In genomic region chr13:58806397-58806892, GRCm38 (mm10) we compare ENCODE assay signal across 8 mouse cellular contexts. TPM values are rescaled to one million over a fixed set of nuclear protein-coding genes. Genes with fewer than 3 reads are reported as not detected.
DNase-seq lines count a peak whose midpoint lies in the region; TF ChIP-seq lines count a peak whose summit lies in the region.

TSS of gene Ntrk2 (plus strand) at chr13:58806569.

- peak; percentile 49 for DNase-seq in adrenal gland, adult 8-10 months
- peak; percentile 94 for DNase-seq in embryo, embryonic 11 days
- DNase-seq in gastrocnemius, postnatal 36 days = peak; percentile 74 to 79
- DNase-seq in induced T-regulatory cell, adult 2 months (ENCODE audit: low read depth) = peak; percentile 1
- DNase-seq in left cerebral cortex, adult 2 months (ENCODE audit: extremely low spot score in 1 of 2, low spot score in 2 of 2) = peak; percentile 91 to 94
- peak; percentile 78 for DNase-seq in lung, postnatal 36 days
- peak; percentile 92 for DNase-seq in right cerebral cortex, postnatal 25 days
- DNase-seq in MN1 (ENCODE audit: low spot score) = no peak

- peak within 1 kb of the TSS; percentile 100 for H3K27ac ChIP-seq in left cerebral cortex, adult 2 months

- TF ChIP-seq CTCF in left cerebral cortex, adult 2 months (IDR thresholded peaks at IDR 0.05) = peak; percentile 76

- H3K4me3 ChIP-seq in left cerebral cortex, adult 2 months = peak within 1 kb of the TSS; percentile 87

- intact Hi-C loops in gastrocnemius, postnatal 36 days (cut with DNase I) = loop anchor here (1.0 to 5.0 kb wide), 2 partner anchors 267 to 561 kb away; no protein-coding TSS in a partner anchor
- intact Hi-C loops in left cerebral cortex, adult 2 months (cut with DNase I) = loop anchor here (2.0 to 5.0 kb wide), 8 partner anchors 116 to 681 kb away; no protein-coding TSS in a partner anchor

RNA-seq across cellular contexts. Expression of gene Ntrk2, which starts in this region (rescaled TPM):
- 10 to 100 TPM; 11.9 to 31.5 (median 21.0) TPM for total RNA-seq in adrenal gland, adult 8-10 months (2022)
- 1 to 10 TPM; 3.5 to 4.0 TPM for total RNA-seq in gastrocnemius, postnatal 36 days (2021)
- total RNA-seq in left cerebral cortex, adult 2 months (2021) = 100 to 1,000 TPM; 425 to 426 TPM

Comparison
In these comparisons a context has a peak if more than half of its experiments do, and no peak if none do; other contexts are left out.
1. RNA of gene Ntrk2 (total RNA-seq): 425 to 426 TPM in left cerebral cortex, adult 2 months; 11.9 to 31.5 TPM in adrenal gland, adult 8-10 months and 3.5 to 4.0 TPM in gastrocnemius, postnatal 36 days; every median in the first group is over 10 times any median in the second.